Mouse (Mus musculus): Measurements from ENCODE around the gene Tubgcp5.
"Not testable (repeated sequence)": the region's sequence is repeated elsewhere in the genome, so short reads cannot be mapped to it uniquely, and the experiment has no call there.

Gene Tubgcp5

DNA sequence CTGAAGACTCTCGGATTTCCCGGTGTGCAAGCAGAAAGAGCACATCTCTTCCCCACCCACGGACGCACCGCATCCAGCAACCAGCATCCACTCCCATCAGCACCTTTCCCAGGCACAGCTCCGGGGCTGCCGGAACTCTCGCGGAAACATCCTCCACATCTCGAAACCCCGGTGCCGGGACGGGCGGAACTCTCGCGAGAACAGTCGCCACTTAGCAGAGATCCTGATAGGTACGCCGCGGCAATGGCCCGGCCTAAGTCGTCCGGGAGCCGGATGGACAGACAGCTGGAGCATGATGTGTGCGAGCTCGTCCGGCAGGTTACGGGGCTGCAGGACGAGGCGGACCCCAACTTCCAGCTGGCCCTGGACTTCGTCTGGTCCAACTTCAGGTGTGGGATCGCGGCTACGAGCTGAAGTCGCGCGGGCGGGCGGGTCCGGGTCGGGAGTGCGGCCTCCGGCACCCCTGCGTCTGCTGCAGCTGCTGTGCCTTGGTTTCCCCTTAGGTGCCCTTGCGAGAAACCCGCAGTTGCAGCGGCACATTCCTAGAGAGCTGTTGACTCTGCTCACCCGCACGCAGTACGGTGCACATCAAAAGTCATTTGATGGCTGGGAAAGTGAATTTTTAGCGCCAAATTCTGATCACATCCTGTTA is at the start of gene Tubgcp5:
Gene Tubgcp5 (plus strand): TSS at position 203 of the 652 bp plus-strand sequence.
- peak; percentile 97 for DNase-seq (ENCODE audit: extremely low spot score, low spot score)

DNA sequence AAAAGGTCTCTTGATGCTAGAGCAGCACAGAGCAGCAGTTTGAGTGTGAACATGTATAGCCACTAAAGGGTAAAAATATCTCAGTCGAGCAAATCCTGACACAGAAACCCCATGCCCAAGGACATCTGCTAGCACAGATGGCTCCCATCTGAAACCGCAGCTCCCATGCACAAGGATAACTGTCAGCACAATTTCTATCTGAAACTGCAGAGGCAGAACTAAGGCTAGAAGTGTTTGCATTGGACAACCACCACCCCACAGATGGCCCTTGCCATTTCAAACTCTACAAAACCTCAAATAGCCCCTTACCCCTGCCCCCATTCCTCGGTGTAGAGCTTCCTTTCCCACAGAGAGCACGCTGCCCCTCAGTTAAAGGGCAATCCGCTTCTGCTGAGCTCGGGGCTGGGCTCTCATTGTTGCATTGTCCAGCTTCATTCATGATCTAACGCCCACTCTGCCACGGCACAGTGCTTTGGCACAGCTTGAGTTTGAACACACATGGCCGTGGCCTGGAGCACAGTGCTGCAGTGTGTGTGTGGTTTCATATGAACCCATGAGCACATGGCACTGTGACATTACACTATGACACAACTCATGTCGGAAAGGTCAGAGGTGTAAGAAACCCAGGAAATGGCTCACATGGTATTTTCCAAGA is 49.3 kb upstream of the Tubgcp5 start:
- no peak for DNase-seq (ENCODE audit: extremely low spot score, low spot score)

DNA sequence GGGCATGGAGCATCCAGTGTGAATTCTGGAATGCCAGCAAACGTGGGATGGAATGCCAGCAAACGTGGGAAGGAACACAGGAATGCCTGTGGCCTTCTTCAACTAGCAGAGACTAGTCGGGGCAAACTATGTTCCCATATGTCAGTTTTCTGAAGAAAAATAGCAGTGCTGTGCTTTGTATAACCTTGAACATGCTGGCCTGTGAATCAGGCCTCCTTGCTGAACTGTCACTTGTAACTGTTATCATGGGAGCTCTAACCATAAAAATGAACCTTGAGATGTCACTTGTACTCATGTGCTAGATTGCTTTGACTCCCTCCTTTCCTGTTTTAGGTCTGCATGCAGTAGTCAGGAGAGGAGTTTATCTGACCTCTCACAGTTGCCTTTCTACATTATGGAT is 43.1 kb upstream of the Tubgcp5 start:
- DNase-seq (ENCODE audit: extremely low spot score, low spot score) = no peak

DNA sequence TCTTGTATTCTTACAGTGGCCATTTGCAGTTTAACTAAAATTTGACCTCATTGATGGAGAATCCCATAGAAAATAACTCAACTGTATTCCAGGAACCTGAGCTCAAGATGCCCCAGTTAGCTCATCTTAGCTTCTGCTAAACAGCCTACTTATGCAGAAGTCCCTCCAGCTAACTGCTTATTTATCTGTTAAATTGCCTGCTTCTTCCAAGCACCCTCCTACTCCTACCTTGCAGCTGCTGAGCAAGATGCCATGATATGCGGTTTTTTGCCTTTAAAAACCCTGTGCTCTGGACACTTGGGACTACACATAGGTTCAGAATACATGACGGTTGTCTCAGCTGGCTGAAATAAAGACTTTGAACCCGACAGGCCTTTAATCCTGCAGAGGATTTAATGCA is 34.6 kb upstream of the Tubgcp5 start:
- DNase-seq (ENCODE audit: extremely low spot score, low spot score) = no peak

DNA sequence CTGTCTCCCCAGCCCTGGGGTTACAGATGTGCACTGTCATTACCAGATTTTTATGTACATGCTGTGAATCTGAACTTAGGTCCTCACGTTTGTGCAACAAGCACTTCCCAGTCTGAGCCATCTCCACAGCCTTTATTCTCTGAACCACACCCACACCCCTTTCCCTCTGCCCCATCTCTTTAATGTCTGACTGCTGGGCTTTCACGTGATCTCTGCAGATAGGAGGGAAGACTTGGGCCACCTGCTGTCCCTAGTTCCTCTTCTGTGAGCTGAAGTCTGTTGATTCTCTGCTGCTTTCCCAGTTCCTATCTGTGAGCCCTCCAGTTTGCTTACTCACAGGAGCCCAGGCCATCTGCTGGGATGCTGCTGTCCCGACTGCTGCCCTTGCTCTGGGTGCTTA is 26.0 kb upstream of the Tubgcp5 start, which contains the start of gene Siglech:
Gene Siglech (plus strand): TSS at position 253 of the 400 bp plus-strand sequence.
- DNase-seq (ENCODE audit: extremely low spot score, low spot score) = no peak

DNA sequence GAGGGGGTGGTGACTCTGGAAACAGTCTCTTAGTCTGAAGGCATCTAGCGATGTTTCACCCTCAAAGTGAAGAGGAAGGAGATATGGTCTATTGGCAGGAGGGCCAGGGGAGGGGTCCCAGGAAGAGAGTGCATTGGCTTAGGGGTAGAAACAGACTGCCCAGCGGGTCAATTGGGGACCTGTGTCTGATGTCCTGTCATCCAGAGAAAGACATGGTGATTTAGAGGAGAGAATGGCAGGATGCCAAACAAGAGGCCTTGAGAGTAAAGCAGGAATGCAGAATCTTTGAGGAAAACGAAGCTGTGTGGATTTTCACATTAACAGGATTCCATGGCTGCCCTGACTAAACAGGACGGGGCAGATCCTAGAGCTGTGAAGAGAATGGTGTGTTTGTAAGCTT is 13.9 kb upstream of the Tubgcp5 start:
- no peak for DNase-seq (ENCODE audit: extremely low spot score, low spot score)

DNA sequence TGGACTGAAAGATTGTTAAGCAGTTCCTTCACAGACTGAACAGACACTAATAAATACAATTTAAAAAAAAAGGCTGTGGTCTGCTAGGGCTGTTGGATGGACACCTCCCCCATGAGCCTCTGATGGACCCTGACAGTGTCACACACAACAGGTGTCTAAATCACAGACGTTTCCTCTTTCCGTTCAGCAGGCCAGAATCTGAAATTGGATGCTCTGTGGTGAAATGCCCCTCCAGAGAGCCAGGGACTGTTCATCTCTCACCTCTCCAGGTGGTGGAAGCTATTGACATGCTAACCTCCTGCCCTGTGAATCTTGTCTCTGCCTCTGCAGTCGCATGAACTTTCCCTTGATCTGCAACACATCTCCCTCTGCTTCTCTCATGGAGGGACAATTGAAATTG is 11.5 kb upstream of the Tubgcp5 start:
- DNase-seq (ENCODE audit: extremely low spot score, low spot score) = no peak

DNA sequence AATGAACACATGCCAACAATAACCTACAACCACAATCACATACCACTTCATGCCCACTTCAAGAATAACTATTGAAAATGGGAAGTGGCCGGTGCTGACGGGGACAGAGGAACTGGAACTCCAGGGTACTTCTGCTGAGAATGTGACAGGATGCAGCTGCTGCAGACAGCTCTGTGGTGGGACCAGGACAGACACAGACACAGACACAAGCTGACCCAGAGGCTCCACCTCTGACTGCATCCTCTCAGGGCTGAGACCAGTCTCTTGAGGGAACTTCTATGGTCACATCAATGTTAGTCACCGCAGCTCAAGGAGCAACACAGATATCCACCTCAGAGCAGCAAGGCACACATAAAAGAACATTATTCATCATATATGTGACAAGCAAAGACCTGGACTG is 9.4 kb upstream of the Tubgcp5 start:
- DNase-seq (ENCODE audit: extremely low spot score, low spot score) = no peak

DNA sequence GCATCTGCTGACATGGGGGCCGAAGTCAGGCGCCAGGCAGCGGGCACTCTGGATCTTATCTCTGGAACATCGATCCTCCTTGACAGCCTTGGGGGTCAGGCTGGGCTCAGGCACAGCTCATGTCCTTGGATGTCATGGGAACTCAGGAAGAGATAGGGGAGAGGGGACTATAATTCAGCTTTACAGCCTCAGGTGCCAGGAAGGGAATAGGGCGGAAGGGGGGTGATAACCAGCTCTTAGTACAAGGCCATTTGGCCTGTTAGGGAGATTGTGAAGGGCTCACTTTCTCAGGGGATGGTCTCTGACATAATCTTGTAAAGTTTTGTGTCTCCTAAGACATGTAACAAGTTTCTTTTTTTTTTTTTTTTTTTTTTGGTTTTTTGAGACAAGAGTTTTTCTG is 3.4 kb upstream of the Tubgcp5 start:
- not testable (repeated sequence) for DNase-seq (ENCODE audit: extremely low spot score, low spot score)

DNA sequence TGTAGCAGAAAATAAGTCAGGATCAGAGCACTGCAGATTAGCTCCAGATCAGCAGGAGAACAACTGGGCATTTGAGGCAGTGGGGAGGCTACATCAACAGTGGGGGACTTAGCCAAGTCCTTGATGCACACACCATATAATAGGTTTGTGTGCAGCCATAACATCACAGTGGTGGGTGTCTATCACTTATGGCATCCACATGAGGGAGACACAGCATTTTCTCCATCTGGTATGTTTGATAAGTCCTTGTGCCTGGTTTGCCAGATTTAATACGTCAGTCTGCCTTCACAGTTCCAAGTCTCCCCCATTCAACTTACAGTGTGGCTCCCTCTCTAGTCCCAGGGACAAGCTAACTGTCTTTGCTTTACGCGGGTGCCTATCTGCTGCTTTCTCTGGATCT is 1.7 kb upstream of the Tubgcp5 start:
- no peak for DNase-seq (ENCODE audit: extremely low spot score, low spot score)

DNA sequence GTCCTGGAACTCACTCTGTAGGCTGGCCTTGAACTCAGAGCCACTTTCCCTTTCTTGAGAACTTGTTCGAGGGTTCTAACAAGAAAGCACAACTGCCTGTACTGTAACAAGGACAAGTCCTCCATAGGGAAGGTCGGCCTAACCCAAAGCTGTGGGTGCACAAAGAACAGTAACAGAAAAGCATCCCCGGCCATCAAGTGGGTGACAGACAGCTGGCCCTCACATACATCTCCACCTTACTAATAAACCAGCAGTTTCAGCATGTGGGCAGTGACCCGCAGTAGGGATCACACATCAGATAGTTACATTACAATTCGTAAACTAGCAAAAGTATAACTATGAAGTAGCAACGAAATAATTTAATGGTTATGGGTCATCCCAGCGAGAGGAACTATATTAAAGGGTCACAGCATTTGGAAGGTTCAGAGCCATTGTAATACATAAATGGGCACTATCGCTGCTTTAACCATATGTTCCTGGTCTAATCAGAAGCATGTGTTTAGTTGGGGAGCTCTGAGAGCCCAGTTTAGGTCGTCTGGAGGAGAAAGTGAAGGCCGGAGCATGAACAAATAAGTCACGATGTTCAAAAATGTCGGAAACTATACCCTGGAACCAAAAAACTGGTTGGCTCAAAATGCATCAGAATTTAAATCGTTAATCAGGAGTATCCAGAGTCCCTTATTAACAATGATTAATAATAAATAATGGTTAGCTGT is 560 bp upstream of the Tubgcp5 start:
- DNase-seq (ENCODE audit: extremely low spot score, low spot score) = peak; percentile 15

DNA sequence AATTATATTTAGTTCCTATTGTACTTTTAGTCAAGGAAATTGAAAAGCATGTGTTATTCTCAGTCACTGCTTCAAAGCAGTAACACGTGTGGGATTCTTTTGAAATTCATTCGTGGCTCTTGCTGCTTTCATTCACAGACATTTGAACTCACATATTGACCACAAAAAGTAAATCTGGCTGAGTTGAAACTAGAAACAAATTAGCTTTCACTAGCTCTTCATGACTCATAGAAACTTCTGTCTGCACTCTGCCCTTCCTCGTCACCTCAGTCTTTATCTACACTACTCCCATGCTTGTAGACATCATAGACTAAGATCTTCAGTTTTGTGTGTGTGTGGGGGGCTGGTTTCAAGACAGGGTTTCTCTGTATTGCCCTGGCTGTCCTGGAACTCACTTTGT is 6.0 kb downstream of the Tubgcp5 start:
- no peak for DNase-seq (ENCODE audit: extremely low spot score, low spot score)

DNA sequence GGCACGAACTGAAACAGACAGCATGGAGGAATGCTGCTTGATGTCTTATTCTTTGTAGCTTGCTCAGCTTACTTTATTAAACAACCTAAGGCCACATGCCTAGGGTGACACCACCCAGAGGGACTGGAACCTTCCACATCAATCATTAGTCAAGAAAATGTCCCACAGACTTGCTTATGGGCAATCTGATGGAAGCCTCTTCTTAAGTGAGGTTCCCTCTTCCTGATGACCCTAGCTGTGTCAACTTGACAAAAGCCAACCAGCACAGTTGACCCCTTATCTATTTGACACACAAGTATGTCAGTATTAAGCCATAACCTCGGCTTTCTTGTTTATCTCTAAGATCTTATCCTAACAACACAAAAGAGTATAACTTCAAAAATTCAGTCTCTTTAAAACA is 16.0 kb downstream of the Tubgcp5 start:
- no peak for DNase-seq (ENCODE audit: extremely low spot score, low spot score)

DNA sequence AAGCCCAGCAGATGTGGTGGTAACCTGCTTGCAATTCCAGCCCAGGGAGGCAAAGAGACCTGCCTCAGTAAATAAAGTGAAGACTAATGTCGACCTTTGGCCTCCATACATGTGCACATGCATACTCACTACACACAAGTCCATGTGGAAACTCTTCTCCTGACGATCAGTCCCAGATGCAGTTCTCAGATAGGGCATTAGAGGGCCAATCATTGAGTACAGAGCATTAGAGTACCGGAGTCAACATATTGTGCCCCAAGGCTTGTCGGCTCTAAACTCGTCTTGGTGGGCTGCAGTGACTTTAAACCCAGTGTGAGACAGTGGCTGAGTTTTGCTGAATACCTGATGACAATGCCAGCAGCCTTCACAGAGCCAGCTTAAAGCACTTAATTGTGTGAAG is 30.5 kb downstream of the Tubgcp5 start:
- no peak for DNase-seq (ENCODE audit: extremely low spot score, low spot score)

DNA sequence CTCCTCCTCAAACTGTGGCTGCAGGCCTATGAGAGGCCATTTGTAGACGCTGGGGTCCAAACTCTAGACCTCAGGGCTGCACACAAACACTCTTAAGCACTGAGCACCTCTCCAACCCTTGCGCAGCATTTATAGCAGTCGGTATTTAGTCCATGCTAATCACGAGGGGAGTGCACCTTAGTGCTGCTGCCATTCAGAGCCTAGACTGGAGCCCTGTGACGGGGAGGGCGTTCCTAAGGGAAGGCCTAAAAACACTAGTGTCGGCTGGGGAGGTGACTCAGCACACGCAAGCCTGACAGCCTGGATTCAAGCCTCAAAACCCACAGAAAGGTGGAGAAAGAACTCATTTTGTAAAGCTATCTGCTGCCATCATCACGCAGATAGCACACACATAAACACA is 33.6 kb downstream of the Tubgcp5 start:
- no peak for DNase-seq (ENCODE audit: extremely low spot score, low spot score)

DNA sequence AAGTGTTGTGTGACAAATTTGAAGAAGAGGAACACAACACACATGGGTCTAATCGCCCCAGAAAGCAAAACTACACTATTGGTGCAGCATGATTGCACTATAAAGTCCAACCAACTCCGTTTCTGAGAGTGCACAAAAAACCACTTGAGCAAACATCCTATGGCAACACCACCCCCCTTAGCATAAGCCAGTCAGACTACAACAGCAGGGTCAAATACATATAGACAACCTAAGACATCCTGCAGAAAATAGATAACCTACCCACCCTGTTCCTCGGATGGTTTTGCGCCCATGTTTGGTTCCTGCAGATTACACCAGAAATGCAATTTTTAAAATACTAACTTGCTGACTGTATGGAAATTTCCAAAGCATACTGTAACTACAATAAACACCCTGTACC is 42.9 kb downstream of the Tubgcp5 start:
- no peak for DNase-seq (ENCODE audit: extremely low spot score, low spot score)

DNA sequence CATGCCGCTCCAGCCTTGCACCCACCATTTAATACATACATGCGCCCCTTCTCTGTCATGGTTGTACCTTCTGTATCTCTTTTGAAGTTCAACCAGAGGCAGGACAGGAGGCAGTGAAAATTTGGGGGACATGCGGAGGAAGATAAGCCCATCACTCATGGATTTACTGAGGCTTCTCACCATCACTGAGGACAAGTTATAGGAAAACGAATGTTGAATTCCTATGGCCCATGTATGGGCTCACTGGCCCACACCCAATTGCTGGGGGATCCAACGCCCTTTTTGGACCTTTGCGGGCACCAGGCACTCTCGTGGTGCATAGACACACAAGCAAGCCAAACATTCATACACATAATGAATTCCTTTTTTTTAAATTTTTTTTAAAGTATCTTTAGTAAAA is 47.5 kb downstream of the Tubgcp5 start, which contains the start of gene Cyfip1:
Gene Cyfip1 (plus strand): TSS at position 301 of the 400 bp plus-strand sequence.
- no peak for DNase-seq (ENCODE audit: extremely low spot score, low spot score)

DNA sequence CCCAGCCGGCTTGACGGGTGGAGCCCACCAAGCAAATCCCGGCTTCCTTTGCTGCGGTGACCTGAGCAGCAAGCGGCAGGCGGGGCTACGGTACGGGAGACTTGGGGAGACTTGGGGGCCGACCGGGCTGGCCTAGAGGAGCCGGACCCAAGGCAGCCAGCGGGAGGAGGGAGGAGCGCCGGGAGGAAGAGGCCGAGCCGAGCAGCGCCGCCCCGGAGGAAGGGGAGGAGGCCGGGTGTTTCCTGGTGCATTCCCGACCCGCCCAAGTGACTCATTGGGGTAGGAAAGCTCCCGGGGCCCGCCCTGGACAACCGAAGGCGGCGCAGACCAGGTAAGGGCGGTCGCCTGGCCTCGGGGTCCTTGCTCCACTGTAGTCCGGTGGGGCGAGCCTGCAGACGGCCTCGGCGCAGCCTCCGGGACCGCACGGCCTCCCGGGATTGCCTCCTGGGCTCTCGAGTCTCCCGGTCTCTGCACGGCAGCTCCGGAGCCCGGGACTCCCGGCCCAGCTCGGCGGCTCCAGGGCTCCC is 48.1 kb downstream of the Tubgcp5 start:
- peak; percentile 88 for DNase-seq (ENCODE audit: extremely low spot score, low spot score)

DNA sequence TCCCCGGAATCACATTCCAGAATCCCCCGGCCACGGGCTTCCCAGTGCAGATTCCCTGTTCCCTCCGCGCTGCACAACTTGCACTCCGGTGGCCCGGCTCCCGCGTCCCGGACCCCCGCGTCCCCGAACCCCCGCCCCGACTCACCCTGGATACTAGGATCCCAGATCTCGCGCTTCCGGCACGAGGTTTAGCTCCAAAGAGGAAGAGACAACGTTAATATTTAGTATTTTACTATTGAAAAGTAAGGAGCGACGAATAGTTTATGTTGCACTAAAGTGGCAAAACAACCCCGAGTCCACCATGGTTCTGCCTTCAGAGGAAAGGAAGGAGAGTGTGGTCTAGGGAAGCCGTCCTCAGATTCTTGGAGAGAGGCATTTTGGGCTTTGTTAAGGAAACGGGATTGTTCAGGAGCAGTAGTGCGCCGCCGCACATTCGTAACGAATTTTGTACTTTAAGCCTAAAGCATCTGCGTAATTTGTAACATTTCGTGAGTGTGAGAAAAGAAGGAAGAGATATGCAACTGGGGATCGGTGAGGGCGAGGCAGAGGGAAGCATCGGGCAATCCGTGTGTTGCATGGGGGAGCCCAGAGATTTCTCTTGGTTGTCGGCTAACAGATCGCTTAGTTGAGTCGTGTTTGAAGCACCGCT is 48.7 kb downstream of the Tubgcp5 start:
- DNase-seq (ENCODE audit: extremely low spot score, low spot score) = peak; percentile 62

DNA sequence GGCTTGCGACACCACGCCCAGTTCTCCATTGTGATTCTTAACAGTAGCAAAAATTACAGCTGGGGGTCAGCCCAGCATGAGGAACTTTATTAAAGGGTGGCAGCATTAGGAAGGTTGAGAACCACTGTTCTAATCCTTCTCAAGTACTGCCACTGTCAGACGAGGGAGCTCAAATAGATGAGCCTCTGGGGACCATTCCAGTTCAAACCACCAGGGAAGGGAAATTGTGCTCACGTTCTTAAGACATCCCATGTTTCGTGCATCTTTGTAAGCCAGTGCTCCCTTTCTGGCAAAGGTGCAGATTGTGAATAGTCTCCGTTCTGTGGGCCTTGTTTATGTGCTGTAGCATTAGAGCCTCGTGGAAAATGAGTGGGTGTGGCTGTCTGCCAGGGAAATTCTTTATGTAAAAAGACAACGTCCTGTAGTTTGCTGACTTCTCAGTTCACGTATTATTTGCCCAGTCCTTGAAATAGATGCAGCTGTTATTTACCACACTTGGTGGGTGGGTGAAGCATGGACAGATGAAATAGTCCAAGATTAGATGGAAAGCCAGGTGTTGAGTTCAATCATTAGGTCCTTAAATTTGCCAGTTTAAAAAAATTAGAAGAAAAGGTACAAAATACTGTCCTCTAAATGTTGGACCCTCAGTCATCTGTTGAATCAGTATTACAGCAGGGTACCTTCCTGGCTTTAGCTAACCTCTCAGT is 52.8 kb downstream of the Tubgcp5 start:
- no peak for DNase-seq (ENCODE audit: extremely low spot score, low spot score)

DNA sequence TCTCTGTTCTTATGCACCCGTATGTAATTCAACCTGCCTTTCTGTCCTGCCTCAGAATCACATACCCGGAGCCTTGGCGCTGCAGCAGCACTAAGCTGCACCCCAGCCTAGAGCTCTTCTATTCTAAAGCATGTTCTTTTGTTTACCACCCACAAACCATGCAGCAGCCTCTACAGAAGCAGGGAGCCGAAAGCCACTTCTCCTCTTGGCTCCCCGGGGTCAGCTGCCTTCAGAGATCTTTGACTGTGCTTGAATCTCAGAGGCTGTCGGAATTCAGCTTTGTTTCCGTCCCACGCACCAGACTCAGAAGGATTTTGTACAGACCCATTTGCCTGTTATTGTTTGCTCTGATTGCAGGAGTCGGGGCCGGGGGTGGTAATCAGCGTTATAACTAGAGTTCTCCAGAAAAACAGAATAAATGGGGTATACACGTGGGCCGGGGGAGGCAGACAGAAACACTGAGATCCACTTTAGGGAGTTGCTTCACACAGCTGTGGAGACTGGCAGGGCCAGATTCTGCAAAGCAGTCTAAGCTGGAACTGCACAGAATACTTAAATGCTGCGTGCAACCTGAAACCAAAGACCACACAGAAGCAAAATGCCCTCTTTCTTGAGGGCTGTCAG is 56.1 kb downstream of the Tubgcp5 start:
- no peak for DNase-seq (ENCODE audit: extremely low spot score, low spot score)
